Mouse (Mus musculus): ENCODE data around the gene Zfp839. TPM values are rescaled to one million over a fixed set of nuclear protein-coding genes. Genes with fewer than 3 reads are reported as not detected.
A peak's percentile ranks its signal among the peaks of the same experiment; 100 is the strongest.

Zfp839 gene
- total RNA-seq (2021): 1 to 10 TPM; 6.8 to 8.0 TPM
- long read RNA-seq, experiment 1, partial matches to known transcripts: 0 of 8 reads
- long read RNA-seq, experiment 1, other reads (novel, unspliced or antisense): 7 of 8 reads
- long read RNA-seq, experiment 2, transcript Zfp839-201 (8 exons, 3,723 nt): major isoform, 5 of 12 reads
- long read RNA-seq, experiment 2, partial matches to known transcripts: 0 of 12 reads
- long read RNA-seq, experiment 2, other reads (novel, unspliced or antisense): 5 of 12 reads

DNA sequence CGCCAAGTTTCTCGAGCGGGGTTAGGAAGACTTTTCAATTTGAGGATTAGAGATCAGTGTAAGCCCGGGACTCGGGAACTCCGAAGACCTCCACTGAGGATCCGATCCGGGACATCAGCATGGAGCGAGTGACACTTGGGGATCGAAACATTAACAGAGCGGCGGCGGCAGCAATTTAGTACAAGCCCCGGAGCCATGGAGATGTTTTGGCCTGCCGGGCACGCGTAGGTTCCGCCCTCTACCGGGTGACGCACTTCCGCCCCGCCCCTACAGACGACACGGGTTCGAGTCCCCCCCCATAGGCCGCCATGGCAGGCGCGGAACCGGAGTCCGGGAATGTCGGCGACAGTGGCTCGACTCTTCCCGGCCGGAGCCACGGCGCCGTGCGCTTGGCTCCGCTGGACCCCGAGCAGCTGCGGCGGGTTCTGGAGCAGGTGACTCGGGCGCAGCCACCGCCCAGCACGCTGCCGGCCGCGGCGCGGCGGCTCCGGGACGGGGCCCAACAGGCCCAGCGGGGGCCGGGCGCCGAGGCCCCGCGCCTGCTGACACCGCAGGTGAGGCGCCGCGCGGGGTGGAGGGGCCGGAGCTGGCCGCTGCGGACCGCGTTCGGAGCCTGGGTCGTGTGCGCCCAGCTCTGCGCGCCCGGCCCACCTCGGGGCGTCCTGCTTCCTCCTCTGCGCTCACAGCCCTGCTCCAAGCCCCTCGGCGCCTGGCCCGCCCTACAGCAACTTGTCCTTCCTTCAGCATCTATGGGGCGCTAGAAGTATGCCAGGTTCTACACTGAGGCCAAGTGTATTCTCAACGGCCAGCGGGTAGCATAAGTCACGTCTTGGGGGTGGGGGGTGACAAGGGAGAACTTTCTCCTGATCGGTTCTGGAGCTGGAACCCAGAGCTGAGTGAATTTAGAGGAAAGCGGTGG is at the start of gene Zfp839:
TSS of gene Zfp839 (plus strand) at position 244 of the 919 bp plus-strand sequence.
- peak; percentile 87 for DNase-seq (ENCODE audit: low spot score)

DNA sequence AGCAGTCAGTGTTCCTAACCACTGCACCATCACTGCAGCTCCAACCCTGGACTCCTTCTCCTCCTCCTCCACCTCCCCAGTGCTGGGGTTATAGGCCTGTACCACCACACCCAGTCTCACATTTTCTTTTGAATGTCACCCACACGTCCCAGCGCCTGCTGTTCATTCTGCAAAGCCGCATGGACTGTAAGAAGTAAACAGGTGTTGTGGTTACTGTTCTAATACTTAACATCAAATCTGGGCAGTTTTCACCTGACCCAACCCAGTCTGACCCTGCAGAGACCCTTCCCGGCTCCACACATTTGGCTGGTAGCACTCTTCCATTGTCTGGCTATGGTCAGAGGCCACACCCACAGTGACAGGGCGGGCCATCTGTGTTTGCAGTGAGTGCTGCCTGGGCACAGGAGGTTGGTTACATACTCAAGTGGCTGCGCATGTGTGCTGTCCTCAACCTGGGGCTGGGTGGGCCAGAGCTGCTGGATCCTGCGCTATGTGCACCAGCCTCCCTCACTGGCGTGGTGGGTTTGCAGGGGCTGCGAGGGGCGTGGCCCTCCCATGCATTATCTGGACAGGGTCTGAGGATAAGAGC is 48.1 kb upstream of the Zfp839 start:
- no peak for DNase-seq (ENCODE audit: low spot score)

DNA sequence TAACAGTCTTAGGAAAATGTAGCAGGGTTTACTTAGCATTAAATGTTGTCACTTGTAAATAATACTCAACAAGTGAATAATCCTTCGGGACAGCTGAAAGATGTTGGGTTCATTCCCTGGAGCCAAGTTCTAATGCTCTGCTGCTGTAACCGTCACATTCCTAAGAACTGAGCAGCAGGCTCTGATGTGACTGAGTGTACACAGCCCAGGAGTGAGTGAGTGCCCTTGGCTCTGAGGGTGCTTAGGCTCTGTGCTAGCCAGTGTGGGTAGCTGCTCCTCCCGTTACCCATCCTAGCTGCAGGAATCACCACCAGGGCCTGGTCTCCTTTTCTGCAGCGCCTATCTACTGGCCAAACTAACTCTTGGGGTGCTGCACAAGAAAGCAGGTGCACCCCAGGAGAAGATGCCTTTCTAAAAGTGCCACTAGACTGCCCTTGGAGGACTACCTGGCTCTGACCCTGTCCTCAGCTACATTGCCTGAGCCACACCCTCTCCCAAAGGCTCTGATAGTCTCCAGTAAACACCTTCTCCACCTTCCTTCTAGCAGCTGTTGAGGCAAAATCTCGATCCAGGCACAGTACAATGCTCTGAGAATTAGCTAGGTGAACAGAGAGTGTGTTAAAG is 47.3 kb upstream of the Zfp839 start:
- no peak for DNase-seq (ENCODE audit: low spot score)

DNA sequence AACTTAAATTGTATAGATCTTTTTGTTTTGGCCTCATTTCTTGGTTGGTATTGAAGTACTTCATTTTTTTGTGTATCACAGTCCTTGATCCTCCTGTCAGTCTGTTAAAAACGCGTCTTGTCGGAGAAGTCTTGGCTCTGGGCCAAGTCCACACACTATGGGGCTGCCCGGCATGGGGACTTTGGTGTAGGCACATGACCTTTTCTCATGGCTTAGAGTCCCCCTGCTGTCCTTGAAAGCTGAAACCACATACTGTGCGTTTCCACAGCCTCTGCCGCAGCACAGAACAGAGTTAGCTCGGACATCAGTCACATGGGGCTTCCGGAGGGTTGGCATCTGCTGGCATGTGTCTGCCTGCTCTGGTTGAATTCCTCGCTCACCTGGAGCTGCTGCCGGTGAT is 45.8 kb upstream of the Zfp839 start:
- DNase-seq (ENCODE audit: low spot score): no peak

DNA sequence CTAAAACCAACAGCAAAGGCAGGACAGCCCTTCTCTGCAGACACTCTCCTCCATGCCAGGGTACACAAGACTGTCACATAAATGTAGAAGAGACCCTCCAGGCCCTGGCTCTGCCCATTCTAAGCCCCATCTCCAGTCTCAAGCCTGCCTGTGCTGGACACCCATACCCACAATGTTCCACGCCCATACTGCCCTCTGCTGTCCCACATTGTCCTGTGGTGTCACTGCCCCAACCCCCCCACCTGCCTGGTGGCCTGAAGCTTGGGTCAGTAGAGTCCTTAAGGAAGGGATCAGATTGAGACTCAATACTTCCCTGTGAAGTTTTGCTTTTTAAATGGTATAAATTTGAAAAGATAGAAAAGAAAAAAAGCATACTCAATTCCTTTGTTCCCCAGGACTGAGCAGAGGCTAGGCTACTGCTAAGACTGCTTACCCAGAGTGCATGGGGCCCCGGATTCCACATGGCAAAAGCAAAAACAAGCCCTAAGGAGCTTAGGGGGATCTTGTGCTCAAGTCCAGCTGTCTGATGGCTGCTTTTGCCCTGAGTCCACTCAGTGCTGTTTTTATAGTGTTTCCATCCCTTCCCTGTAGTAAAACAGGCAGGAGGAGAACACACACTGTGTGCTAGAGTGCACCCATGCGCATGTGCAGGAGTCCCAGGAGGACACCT is 43.6 kb upstream of the Zfp839 start:
- DNase-seq (ENCODE audit: low spot score): peak; percentile 49

DNA sequence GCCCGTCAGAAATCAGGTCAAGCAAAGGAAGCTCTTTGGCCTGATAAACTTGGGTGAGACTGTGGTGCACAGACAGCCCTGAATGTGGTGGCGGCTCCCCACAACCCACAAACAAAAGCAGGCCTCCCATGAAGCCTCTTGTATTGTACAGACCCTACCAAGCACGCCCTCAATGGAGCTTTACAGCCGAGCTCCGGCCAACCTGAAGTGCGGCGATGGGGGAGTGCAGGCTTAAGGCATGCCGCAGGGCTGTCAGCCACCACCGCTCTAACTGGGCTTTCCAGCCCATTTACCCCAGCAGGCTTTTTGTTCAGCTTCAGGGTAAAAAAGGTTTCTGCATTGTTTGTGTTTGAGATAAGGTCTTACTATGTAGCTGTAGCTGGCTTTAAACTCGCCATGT is 41.6 kb upstream of the Zfp839 start:
- DNase-seq (ENCODE audit: low spot score): no peak

DNA sequence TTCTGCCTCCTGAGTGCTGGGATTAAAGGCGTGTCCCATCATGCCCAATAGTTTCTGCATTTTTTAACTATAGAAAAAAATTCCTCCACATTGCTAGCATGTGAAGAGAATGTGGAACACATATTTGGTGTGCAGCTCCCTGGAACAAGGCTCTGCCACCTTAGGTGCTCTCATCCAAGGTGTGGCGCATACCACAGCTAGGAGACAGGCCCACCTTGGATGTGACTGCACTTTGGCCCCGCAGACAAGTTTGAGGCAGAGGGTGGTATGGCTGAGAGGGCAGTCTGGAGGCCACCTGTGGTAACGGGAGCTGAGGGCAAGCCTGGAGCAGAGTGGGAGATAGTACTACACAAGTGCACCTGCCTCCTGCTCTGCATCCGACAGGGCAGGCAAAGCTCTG is 41.2 kb upstream of the Zfp839 start:
- DNase-seq (ENCODE audit: low spot score): no peak

DNA sequence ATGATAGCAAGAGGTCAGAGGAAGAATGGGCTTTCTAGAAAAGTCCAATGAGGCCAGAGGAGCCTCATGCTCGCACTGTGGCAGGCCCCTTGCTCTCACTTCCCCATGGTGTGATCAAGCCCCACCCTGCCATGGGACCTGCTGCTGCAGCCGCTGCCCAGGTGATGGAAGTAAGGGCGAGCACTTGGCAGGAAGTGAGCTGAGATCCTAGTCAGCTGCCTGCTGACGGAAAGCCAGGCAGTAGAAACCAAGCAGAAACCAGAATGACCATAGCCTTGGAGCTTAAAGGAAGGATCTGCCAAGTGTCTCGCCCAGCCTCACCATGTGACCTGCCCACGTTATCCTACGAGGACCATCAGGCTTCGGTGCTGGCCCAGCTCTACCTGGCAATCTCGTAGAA is 36.9 kb upstream of the Zfp839 start:
- no peak for DNase-seq (ENCODE audit: low spot score)

DNA sequence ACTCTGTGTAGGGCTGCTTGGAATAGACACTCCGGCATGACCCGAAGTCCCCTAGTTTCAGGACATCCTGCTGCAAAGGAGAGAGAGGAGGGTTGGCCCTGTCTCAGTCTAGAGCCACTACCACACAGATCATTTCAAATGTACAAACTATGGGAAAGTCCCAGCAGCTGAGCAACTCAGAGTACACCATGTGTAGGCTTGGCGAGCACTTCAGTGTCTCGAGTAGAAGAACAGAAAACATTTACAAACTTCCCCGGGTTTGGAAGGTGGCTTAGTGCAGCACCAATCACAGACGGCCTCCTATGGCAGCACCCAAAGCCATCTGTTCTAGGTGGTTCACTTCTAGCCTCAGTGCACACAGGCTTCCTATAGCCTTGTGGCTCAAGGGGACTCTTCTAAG is 36.4 kb upstream of the Zfp839 start:
- DNase-seq (ENCODE audit: low spot score): no peak

DNA sequence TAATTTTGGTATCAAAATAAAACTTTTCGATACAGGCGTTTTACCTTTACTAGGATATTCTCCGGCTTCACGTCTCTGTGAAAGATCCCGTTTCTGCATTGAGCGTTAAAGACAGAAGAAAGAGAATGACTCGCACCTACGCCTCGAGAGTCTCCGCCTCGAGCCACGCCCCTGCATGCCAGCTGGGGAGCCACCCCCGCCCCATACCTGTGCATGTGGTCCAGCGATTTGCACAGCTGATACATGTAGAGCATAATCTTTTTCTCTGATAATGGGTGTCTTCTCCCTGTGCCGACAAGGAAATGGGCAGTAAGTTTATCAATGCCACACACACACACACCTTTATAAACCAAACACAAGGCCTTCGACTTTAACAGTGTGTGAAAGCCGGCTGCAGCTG is 35.1 kb upstream of the Zfp839 start:
- DNase-seq (ENCODE audit: low spot score): no peak

DNA sequence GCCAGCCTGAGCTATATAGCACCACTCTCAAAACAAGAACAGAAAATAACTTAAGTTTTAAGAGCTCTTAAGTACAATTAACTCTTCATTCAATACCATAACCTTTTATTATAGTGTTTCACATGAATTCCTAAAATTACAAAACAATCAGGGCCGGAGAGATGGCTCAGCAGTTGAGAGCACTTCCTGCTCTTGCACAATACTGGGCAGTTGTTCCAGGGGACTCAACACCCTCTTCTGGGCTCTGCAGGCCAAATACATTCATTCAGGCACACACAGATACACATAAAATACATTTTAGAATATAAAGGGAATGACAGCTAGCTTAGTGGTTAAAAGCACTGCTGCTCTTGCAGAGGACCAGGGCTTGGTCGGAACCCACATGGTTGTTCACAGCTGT is 33.2 kb upstream of the Zfp839 start:
- no peak for DNase-seq (ENCODE audit: low spot score)

DNA sequence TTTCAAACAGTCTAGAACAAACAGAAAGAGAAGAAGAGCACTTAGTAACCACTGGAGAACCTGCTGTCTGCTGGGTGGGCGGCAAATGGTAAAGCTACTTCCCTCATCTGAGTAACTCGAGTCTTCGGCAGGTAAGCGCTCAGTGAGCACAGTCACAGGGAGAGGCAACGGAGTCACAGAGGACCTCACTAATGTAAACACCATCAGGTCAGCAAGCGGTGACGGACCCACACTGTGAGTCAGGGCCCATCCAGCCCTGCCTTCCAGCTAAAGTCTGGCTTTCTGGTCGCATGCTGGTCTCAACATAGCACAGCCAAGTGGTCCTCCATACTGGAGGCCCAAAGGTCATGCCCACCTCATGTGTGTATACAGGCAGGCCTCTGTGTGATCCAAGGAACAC is 30.7 kb upstream of the Zfp839 start:
- DNase-seq (ENCODE audit: low spot score): no peak

DNA sequence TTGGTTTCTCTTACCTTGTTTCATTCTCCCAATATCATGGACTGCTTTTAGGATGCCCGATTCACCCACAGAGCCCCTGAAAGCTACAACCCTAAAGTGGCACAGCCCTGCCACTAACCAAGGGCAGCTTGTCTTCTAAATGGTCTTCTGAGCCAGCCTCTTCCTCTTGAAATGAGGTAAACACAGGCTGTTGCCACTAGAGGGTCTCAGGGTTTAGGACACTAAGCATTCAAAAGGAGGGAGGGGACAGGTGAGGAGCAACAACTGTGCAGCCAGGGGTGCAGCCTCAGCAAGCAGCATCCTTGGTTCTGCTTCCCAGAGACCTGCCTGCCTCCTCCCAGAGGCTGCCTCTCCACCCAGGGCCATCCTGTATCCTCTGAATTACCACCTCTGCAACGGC is 28.3 kb upstream of the Zfp839 start:
- no peak for DNase-seq (ENCODE audit: low spot score)

DNA sequence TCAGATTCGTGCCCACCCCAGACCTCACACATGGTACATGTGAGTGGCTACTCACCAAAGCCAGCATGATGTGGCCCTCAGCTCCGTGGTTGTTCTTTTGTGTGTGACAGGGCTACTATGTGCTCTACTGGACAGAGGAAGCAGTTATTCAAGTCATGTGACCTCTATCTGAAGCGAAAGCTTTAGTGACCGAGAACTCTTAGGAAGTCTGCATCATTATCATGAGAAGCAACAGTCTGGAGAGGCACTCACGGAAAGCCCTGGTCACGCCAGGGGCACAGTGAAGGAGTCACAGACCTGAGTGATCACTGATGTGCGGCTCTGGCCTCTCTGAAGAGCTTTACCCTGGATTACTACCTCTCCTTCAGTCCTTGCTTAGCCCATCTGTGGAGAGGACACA is 27.7 kb upstream of the Zfp839 start:
- DNase-seq (ENCODE audit: low spot score): no peak

DNA sequence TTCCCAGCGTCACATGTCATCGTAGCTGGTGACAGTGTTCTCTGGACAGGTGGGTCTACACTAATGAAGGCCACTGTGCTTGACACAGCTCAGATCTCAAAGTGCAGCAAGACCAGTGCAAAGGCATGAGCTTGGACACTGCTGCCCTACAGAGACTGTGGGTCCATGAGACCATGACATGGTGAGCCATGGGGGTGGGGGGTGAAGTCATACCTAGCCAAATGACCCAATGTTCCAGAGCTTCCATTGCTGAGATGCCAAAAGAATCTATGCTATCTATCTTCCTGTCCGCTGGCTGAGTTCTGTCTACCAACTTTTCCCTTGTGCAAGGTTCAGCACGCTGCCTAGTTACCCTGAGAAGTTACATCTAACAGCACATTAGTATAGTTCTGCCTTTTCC is 21.1 kb upstream of the Zfp839 start:
- DNase-seq (ENCODE audit: low spot score): no peak

DNA sequence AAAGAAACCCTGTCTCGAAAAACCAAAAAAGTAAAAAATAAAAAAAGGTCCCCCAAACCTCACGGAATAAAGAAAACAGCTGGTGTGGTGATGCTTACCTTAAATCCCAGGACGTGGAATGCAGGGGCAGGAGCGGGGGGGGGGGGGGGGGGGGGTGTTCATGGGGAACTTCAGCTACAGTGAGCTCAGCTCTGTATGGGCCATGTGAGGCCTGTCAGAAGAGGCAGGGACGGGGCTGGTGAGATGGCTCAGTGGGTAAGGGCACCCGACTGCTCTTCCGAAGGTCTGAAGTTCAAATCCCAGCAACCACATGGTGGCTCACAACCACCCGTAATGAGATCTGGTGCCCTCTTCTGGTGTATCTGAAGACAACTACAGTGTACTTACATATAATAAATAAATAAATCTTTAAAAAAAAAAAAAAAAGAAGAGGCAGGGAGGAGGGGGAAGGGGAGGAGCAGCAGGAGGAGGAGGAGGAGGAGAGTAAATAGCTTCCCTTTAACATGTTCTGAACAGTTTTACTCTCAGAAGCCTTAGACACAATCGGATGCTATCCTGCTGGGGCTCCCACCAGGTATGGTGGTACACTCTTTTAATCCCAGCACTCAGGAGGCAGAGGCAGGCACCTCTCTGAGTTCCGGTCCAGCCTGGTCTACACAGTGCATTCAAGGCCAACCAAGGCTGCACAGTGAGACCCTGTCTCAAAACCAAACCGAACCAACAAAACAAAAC is 19.6 kb upstream of the Zfp839 start:
- DNase-seq (ENCODE audit: low spot score): no peak

DNA sequence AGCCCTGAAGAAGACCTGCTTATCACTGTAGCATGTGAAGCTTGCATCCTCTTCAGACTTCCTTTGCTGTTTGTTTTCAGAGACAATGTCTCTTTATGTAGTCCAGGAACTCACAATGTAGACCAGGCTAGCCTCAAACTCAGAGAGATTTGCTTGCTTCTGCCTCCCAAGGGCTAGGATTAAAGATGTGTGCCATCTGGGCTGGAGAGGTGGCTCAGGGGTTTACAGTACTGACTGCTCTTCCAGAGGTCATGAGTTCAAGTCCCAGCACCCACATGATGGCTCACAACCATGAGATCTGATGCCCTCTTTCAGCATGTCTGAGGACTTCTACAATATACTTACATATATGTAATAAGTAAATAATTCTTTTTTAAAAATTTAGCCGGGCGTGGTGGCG is 14.9 kb upstream of the Zfp839 start:
- DNase-seq (ENCODE audit: low spot score): no peak

DNA sequence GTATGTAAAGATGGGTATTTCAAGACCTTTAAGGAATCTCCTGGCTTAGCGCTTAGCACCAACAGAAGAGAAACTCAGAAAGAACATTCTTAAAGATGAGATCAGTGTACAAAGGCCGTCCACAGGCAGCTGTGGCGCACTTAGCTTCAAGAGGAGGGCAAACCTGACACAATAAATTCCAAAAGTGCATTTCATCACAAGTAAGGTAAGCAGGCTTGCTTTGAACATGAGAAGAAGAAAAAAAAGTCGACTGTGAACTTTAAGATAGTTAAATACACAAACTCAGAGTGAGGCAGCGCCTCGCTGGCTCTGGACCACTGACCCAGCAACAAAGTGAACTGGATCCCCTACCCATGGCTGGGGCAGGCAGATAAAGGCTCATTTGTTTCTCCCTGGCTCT is 13.3 kb upstream of the Zfp839 start:
- DNase-seq (ENCODE audit: low spot score): no peak

DNA sequence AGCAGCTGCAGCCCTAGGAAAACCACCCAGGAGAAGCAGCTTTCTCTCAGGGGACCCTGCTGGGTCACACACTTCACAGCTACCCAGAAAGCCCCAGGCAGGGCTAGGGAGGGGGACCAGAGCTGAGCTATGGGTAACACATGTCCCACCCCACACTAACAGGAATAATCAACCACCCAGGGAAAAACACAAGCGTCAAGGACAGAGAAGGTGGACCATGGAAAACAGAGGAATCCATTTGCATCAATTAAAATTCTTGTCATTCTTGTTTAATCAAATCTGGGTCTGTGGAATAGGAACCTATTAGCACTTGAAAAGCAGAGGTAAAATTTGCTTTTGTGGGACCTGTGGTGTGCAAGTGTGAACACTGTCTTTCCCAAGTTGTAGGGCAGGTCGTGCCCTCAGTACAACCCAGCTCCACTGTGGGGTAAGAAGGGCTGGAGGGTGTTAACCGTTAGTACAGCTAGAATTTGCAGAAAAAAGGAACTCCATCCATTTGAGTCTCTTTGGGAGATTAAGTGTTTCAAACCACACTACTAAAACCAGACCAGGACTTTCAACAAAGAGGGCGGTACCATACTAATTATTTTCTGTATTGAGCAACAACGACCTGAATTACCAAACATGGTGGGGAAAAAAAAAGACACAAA is 12.7 kb upstream of the Zfp839 start:
- DNase-seq (ENCODE audit: low spot score): no peak

DNA sequence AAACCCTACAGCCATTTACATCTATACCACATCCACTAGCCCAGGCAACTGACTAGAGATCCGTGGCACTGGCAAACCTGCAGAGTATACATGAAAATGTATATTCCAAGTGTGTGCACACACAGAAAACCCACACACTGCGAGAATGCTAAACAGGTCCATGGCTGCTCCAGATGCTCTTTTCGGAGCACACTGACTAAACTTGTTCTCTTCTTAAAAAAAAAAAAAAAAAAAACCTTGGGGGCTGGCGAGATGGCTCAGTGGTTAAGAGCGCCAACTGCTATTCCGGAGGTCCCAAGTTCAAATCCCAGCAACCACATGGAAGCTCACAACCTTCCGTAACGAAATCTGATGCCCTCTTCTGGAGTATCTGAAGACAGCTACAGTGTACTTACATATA is 12.2 kb upstream of the Zfp839 start:
- DNase-seq (ENCODE audit: low spot score): no peak
